Mouse (Mus musculus) MEL (cell line): Measurements from ENCODE around the gene Abl1.
A peak's percentile ranks its signal among the peaks of the same experiment; 100 is the strongest.

Experiments used
- CTCF ChIP-seq, 3 experiments: IDR thresholded peaks in 2 of 3; conservative IDR thresholded peaks in 1 of 3; 2 replicates each; pipeline ENCODE4 v1.5.1; 2011 to 2012; ENCODE audit warnings: low read length in 3 of 3, low read depth in 2 of 3, mild to moderate bottlenecking in 2 of 3, improper control_type of control experiment in 1 of 3, inconsistent platforms in 1 of 3, mixed read lengths in 1 of 3, moderate library complexity in 1 of 3; ENCODE audit not compliant: control insufficient read depth in 1 of 3, insufficient read depth in 1 of 3, poor library complexity in 1 of 3, severe bottlenecking in 1 of 3
- EP300 ChIP-seq, 2 experiments: IDR thresholded peaks; 2 replicates each; pipeline ENCODE4 v1.6.1; 2011; ENCODE audit warnings: improper control_type of control experiment in 2 of 2, low read length in 2 of 2, low read depth in 1 of 2, mild to moderate bottlenecking in 1 of 2
- GATA1 ChIP-seq: IDR thresholded peaks from 2 replicates; pipeline ENCODE4 v1.6.1; 2011; ENCODE audit warnings: low read depth, low read length, improper control_type of control experiment
- HCFC1 ChIP-seq: IDR thresholded peaks from 2 replicates; pipeline ENCODE4 v1.6.1; 2012; ENCODE audit warnings: low read depth, mild to moderate bottlenecking, inconsistent platforms, low read length, improper control_type of control experiment, moderate library complexity
- KAT2A ChIP-seq: conservative IDR thresholded peaks from 2 replicates; pipeline ENCODE4 v1.6.1; 2012; ENCODE audit warnings: low read depth, low read length, improper control_type of control experiment, inconsistent platforms
- POLR2A ChIP-seq, 2 experiments: IDR thresholded peaks; 2 replicates each; pipeline ENCODE4 v1.6.1; 2011 to 2012; ENCODE audit warnings: low read length in 2 of 2, mild to moderate bottlenecking in 2 of 2, control low read depth in 1 of 2, improper control_type of control experiment in 1 of 2, low read depth in 1 of 2, moderate library complexity in 1 of 2; ENCODE audit not compliant: control insufficient read depth in 1 of 2, insufficient read depth in 1 of 2, poor library complexity in 1 of 2
- TBP ChIP-seq: IDR thresholded peaks from 2 replicates; pipeline ENCODE4 v1.8.0; 2011; ENCODE audit warnings: low read depth, low read length, improper control_type of control experiment

GRCm38 (mm10) chr2:31759751-31760460 is 71.7 kb downstream of the Abl1 start:
- TF ChIP-seq KAT2A (no peak), EP300 (IDR thresholded peaks at IDR 0.05; ENCODE audit: low read depth in 1 of 2, low read length in 2 of 2) (no peak), POLR2A (IDR thresholded peaks at IDR 0.05; ENCODE audit: control insufficient read depth in 1 of 2, insufficient read depth in 1 of 2, low read depth in 1 of 2, low read length in 2 of 2, poor library complexity in 1 of 2) (peak; percentile 53; a peak in 1 of 4 replicates), CTCF (IDR thresholded peaks at IDR 0.05 in 2 of 3, conservative IDR thresholded peaks at IDR 0.05 in 1 of 3; ENCODE audit: control insufficient read depth in 1 of 3, insufficient read depth in 1 of 3, low read depth in 2 of 3, low read length in 3 of 3, poor library complexity in 1 of 3, severe bottlenecking in 1 of 3) (no peak), TBP (no peak), HCFC1 (peak; percentile 68), GATA1 (no peak)
